Mouse (Mus musculus): Measurements from ENCODE around the gene Pcyt2.
"Not testable (repeated sequence)": the region's sequence is repeated elsewhere in the genome, so short reads cannot be mapped to it uniquely, and the experiment has no call there.

Pcyt2 gene

DNA sequence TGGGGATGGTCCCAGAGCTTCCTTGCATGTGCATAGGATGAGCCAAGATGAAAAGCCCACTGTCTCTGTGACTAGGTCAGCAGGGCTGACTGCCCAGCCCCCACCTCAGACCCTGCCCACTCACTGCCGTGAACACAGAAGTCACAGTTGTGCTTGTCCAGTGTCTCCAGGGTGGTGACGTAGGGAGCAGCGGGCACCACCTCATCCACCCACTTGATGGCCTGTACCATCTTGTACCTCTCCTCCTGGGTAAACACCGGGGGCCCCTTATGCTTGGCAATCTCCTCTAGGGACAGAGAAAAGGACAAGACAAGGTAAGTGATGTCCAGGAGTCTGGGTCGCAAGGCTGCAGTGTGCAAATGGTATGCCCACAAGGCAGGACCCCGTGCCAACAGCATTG lies 2.6 kb downstream of the Pcyt2 start:
- peak in 1 of 2 experiments; percentile 26 for DNase-seq

DNA sequence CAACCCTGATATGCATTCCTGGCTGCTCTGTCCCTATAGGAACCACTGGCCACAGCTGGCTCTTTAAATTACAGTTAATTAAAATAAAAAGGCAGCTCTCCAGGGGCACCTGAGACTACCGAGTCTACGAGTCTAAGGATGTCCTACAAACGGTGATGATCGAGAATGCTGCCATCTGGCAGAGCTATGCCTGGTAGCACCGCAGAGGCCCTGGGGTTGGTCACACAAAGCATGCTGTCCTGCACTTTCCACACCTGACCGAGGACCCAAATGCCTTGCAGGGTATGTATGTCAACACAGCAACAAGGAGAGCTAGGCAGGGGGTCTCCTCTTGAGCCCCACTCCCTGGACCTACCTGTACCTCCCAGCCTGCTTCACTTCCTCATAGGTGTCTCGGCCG lies 3.8 kb downstream of the Pcyt2 start:
- DNase-seq: peak in 1 of 2 experiments; percentile 32

DNA sequence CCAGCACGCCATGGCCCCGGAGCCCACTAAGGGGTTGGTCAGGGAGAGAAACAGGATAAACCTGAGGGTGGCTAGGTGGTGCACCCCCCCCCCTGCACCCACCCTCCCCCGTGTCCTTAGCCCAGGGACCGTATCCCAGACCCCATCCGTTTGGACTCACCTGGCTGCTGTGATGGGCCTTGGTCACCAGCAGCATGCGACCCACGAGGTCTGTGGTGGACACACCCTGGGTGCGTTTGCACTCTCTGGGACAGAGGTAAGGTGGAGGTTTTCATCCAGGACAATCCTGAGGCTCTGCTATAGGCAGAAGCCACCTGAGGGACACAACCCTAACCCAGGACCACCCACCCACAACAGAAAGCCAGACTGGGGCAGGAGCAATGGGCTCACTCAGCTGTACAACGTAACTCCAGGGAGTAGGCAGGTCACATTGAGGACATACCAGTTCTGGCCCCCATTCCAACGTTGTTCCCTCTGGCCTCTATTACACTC lies 4.2 kb downstream of the Pcyt2 start:
- peak in 1 of 2 experiments; percentile 27 for DNase-seq

DNA sequence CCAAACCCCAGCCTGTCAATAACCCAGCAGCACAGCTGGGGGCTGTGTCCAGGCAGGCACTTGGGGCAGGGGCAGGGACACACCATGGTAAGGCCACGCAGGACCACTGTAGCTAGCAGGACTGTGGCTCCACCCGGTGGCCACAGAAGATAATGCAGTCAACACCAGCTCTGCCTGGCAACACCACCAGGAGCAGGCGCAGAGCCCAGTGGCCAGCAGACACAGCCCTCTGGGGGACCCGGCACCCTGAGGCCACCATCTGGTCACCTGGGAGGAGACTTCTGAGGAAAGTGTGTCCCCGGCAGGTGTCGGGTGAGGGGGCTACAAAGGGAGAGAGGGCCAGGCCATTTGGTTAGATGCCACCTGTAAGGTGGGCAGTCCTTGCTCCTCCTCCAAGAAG lies 5.0 kb downstream of the Pcyt2 start:
- peak; percentile 96 to 97 for DNase-seq

DNA sequence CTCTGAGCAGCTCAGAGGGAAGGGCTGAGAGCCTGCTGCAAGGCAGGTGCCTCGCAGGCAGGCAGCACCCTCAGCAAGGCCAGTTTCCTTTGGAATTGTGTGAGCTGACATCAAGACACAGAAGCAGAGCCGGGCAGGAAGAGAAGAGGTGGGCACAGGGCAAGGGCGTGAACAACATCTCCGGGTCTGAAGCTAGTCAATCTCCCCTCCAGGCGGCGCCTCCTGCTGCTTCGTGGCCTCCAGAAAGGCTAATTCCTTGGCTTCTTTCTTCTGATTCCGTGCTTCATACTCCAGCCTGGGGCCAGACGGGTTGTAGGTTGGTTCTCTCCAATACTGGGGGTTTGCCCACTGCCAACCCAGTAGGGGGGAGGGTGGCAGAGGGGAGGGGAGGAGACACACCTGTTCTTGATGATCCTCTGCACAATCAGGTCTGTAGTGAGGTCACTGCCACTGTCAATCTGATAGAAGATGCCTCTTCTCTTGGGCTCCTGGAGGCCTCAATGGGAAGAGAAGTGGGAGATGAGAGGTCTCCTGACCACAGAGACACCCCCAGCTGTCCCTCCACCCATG lies 7.2 kb downstream of the Pcyt2 start:
- DNase-seq: peak in 1 of 2 experiments; percentile 21

DNA sequence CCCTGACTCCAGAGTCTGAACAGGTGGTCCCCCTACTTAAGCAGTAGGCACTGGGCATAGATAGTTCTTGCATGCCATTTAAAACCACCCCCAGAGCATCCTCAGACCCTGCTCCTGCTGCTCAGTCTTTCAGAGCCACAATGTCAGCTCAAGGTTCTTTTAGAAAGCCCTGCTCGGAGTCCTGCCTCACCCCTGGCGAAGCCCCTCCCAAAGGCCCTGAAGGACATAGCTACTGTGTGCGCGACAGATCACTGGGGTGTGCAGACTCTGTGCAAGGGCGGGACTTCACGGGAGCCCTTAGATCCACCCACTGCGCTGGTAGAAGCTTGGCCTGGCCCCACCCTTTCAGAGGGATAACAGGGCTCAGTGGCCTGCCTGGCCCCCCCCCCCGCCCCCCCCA lies 8.5 kb downstream of the Pcyt2 start:
- DNase-seq: no peak

DNA sequence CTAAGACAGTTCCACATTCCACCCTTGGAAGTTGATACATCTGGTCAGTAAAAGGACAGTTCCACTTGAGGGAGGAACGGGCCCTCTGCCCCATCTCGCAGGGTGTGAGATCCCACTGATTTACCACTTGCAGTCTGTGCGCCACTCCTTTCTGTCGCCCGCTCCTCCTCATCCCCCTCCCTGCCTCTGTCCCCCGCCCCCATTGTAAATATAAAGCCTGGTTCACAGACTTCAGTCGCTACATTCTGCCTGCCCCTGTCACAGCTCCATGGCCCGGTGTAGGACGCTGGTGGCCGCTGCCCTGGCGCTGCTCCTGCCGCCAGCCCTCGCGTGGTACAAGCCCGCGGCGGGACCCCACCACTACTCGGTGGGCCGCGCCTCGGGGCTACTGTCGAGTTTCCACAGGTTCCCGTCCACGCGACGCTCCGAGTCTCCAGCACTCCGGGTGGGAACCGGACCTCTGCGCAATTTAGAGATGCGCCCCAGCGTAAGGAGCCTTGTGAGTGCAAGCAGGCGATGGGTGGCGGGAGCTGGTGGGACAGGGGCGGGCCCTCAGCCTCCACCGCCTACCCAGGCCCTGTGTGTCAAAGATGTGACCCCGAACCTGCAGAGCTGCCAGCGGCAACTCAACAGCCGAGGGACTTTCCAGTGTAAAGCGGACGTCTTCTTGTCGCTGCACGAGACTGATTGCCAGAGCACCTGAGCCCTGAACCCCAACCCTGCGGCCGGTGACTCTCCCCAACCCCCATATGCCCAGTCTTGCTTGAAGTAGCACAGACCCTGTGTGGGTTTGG lies 9.3 kb downstream of the Pcyt2 start, which contains the start of gene Npb:
Gene Npb (plus strand): TSS at position 237 of the 794 bp plus-strand sequence.
- peak in 1 of 2 experiments; percentile 30 for DNase-seq

DNA sequence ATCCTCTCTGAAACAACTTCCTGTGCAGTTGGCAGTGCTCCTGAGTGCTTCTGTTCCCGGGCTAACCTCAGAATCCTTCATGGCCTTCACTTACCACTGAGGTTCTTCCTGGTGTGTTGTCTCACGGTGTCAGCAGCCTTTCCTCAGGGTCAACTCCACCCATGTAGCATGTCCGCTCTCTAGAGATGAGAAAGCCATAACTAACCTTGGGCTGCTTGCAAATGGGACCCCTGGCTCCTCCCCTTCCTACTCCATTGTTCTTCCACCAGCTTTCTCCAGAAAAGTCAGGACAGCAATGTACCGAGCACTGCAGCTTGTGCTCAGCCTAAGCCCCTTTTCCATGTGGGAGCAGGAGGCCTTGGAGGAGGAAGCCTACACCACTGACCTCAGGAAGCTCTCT lies 11.0 kb downstream of the Pcyt2 start:
- no peak for DNase-seq

DNA sequence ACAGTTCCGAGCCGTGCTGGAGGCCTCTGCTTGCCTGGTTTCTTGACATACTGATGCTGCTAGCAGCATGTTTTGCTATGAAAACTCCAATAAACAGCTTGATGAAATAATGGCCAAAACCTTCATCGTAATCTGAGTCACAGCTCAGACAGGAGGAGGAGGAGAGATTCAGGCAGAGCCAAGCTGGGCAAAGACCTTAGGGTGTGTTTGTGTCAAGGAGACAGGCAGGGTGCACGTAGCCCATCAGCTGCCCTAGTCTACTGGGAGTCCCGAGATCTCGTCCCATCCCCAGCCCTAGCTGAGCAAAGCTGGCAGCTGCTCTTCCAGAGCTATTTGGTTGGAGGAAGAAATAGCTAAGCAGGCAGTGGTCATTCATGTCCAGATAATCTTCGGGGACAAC lies 12.1 kb downstream of the Pcyt2 start:
- DNase-seq: no peak

DNA sequence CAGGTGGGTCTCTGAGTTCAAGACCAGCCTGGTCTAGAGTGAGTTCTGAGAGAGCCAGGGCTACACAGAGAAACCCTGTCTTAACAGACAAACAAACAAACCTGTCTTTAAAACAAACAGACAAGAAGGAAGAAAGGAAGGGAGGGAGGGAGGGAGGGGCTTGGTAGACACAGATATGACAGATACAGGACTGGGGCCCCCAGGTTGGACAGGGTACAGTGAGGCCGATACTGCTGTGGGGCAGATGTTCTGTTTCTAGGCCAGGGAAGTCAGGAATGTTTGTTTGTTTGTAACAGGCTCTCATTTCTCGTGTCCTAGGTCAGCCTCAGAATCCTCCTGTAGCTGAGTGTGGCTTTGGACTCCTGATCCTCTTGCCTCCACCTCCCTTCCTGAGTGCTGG lies 14.2 kb downstream of the Pcyt2 start:
- no peak for DNase-seq

DNA sequence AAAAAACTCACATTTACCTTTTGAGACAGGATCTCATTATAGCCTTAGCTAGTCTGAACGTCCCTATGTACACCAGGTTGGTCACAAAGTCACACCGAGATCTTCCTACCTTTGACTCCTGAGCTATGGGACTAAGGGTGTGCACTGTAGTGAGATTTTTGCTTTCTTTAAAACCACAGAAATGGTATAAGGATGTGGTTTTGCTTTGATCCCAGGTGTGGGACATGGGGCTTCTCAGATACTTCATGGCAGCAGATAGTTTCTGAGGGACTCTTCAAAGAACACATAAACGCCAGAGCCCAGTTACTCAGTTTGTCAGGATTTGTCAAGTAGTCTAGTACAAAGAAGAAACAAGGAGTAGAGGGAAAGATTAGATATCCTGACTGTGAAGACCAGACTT lies 17.0 kb downstream of the Pcyt2 start:
- DNase-seq: no peak

DNA sequence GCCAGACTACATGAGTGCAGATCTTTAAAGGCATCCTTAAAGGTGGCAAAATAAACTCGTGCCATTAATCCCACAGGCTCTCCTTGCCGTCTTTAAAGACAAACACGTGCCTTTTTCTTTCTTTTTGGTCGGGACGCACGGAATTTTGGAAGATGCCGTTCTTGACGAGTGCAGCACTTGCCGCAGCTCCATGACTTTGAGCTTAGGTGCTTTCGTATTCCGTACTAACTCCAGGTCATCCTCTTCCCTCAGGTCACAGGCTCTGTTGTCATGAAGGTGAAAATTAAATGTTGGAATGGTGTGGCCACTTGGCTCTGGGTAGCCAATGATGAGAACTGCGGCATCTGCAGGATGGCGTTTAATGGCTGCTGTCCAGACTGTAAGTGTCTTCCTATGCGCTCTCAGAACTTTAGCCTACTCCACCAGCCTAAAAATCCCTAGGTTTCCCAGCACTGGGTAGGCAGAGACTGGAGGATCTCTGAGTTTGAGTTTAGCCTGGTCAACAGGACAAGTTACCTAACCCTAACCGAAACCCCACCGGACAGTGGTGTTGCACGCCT lies 18.7 kb downstream of the Pcyt2 start:
- no peak for DNase-seq

DNA sequence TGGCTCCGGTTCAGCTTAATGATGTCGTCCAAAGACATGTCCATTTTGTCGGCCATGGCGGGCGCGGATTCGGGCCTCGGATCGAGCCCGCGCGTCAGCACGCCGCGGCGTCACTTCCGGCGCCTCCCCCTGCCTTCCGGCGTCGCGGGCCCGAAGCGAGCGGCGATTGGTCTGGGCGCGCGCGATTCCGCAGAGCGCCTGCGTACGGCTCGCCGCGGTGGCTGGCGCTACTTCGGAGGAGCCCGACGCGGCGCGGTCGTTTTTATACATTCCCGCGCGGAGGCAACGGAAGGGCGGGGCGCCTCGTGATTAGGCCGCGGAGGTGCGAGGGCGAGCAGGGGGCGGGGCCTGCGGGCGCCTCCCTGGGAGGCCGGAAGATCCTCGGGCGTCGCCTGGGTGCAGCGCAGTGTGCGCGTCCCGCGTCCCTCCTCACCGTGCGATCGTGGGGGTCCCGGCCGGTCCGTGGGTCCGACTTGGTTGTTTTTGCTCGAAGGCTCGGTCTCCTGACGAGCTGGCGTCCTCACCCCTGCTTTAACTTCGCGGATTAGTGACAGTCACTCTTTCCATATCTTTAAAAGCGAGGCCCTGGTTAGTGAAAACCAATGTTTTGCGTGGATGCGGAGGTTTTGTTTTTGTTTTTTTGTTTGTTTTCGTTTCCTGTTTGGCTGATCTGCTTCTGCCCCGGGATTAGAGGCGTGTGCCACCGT lies 19.3 kb downstream of the Pcyt2 start, which contains the start of the genes Alyref and Anapc11:
Gene Alyref (minus strand): TSS at position 83 of the 707 bp plus-strand sequence.
Gene Anapc11 (plus strand): TSS at position 139 of the 707 bp plus-strand sequence.
- DNase-seq: peak; percentile 96 to 97

DNA sequence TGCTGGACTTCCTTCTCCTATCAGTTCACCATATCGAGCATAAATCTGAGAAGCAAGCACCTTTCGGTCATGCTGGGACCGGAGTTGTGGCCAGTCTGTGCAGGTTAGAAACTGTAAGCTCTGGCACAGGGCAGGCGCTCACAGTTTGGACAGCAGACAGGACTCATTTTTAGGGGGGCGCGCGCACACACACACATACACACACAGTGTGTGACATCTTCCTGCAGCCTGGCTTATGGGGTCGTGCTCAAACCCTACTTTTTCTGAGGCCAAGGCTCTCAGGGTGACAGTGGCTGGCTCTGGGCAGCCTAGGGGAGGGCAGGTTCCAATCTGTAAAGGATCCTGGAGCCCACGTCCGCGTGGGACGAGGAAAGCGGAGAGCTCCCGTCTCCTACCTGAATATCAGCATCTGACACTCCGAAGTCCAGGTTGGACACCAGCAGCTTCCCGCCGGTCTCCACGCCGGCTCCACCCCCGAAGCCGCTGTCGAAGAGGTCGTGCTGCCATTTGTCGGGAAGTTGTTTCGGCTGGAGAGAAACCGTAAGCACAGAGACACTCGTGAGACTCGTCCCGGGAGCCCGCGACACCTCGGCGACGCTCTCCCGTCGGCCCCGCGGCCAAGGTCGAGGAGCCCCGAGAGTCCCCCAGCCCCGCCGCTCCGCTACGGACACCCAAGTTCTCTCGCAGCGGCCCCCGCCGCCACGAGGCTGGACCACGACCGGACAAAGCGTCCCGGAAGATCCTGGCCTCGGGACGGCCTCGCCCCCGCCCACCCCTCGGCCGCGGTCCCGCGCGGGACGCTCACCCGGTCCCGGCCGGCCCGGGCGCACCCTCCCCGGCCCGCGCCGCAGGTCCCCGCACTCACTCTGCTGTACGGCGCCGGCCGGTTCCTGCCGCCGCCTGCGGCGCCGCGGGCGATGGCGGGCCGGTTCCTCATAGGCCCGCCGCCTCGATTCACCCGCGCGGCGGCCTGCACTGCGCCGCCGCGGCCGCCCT lies 20.2 kb downstream of the Pcyt2 start:
- DNase-seq: peak; percentile 35 to 44

DNA sequence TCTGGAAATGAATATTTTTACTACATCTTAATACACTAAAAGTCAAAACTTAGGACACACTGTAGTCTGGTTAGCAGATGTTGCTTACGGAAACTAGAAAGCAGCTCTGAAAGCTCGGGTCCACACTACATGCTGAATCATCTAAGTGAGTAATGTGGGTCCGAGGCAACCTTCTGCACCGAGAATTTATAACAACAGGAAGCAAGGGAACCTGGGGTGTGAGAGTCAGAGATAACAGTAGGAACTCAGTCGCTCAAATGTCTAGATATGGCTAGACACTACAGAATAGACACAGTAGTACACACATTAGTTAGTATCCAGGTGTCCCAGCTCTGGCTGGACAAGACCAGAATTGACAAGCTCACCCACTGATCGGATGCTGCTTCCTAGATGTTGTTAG lies 29.2 kb downstream of the Pcyt2 start:
- no peak for DNase-seq

DNA sequence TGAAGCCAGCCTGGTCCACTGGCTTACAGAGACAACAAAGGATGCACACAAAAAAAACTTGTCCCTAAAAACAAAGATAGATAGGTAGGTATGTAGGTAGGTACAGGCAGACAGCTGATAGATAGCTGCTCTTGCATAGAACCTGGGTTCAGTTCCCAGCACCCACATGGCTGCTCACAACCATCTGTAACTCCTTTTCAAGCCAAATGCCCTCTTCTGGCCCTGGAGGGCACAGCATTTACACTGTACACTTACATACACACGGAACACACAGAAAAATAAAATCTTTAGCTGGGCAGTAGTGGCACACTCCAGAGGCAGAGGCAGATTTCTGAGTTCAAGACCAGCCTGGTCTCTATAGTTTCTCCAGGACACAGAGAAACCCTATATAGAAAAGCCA lies 33.8 kb downstream of the Pcyt2 start:
- DNase-seq: no peak

DNA sequence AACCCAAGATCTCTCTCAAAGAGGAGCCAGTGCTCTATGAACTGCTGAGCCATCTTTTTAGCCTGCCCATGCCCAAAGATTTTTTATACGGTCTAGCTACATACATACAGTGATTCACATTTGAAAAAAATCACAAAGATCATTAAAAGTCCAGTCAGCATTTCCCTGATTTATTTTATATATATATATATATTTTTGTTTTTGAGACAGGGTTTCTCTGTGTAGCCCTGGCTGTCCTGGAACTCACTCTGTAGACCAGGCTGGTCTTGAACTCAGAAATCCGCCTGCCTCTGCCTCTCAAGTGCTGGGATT lies 34.8 kb downstream of the Pcyt2 start:
- DNase-seq: not testable (repeated sequence)

DNA sequence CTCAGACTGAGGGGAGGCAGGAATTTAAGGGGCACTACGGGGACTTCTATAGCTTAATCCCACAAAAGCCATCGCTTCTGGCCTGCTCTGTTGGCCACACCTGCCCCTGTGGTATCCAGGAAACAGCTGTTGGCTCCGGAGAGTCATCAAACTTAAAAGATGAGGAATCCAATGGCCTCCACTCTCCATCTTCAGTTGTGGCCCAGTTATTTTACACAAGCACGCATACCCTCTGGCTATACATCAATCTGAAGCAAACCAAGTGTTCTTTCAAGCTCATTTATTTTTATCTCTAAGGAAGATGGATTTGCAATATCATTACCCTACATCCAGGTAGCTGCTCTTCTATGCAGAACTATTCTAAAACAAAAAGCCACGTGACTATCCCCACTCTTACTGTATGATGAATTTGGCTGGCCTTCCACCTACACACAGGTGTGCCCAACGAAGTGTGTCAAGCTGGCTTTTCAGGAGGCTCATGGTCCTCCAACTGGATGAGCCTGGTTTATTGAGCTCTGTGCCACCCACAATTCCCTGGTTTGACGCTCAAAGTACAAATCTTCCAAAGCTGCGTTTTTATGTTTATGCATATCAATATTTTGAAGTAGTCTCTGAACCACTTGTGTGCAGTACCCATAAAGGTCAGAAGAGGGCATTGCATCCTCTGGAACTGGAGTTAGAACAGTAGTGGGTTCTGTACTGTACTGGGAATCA lies 35.3 kb downstream of the Pcyt2 start:
- peak; percentile 60 to 67 for DNase-seq

DNA sequence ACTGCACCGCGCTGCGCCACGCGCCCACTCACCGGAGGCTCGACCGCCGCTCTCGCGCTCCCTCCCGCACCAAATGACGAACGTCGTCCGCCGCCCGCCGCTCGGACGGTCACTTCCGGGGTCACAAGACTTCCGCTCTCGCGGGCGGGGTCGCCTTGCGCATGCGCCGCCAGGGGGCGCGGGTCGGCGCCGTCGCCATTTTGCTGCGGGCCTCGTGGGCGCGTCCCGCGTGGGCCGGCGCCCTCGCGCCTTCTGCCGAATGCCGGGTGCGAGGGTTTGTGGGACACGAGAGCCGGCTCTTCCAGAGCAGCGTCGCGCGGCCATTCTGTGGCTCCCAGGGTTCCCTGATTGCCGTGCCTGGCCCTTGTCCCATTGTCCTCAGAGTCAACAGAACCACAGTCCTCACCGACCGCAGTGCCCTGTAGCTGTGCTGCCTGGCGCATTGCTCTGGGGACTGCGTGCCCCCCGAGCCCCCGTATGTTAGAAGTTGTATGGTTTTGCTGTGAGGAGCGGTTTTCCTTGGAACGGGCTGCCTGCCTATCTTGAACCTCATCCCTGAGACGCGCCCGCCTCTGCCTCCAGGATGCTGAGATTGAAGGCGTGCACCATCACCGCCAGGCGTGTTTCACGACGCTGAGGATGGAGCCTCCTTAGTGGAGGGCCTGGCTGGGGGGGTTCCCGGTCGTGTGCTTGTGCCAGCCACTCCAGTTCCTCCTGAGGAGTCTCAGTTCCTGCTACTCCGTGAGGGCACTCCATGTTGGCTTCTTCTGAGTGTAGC lies 36.1 kb downstream of the Pcyt2 start, which contains the start of gene Arhgdia:
Gene Arhgdia (minus strand): TSS at position 135 of the 778 bp plus-strand sequence.
- peak; percentile 95 to 96 for DNase-seq

DNA sequence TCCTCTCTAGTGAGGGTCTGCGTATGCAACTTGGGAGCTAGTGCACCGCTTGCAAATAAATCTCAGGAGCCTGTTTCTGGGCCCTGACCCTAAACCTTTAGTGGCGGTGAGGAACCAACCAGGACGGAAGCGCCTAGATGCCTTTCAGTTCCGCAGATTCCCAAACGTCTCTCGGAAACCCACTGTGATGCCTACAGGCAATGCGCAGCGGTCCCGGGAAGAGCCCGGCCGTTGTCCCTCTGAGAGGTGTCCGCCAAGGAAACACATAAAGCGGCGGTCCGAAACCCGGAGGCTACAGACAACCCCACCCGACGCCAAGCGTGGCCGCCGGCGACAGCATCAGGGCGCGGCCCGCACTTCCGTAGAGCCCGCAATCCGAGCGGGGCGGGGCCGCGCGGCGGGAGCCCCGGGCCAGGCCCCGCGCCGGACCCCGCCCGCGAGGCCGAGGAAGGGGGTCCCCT lies 36.8 kb downstream of the Pcyt2 start:
- DNase-seq: peak; percentile 56 to 61

All from cerebellum, postnatal 10 days (tissue).